Mouse (Mus musculus): ENCODE results near the gene Insig1. TPM values are rescaled to one million over a fixed set of nuclear protein-coding genes. Genes with fewer than 3 reads are reported as not detected.

Insig1 gene
- total RNA-seq, 2 experiments from 2014 or later: 9.2 to 9.8 TPM

DNA sequence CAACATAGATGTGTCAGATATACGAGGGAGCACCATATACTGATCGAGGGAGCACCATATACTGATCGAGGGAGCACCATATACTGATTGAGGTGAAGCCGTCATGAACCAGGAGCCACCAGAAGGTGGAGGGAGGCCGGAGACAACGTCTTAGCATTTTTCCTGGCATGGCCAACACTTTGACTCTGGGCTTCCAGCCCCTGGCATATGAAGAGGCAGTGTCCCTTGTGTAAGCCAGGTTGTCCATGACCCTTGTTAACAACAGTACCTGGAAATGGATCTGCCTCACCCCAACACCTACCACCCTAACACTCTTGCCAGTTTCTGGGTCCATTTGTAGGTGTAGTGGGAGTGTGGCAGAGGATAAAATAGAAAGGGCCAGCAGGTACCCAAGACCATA lies 23.7 kb downstream of the Insig1 start:
- TF ChIP-seq CTCF (IDR thresholded peaks at IDR 0.05): no peak
- DNase-seq: no peak
- intact Hi-C loops (cut with DNase I): loop anchor here (1.0 kb wide), 1 partner anchor 100 kb away; no protein-coding TSS in a partner anchor
- no peak overlapping the region for H3K4me3 ChIP-seq
- no peak overlapping the region for H3K27ac ChIP-seq

DNA sequence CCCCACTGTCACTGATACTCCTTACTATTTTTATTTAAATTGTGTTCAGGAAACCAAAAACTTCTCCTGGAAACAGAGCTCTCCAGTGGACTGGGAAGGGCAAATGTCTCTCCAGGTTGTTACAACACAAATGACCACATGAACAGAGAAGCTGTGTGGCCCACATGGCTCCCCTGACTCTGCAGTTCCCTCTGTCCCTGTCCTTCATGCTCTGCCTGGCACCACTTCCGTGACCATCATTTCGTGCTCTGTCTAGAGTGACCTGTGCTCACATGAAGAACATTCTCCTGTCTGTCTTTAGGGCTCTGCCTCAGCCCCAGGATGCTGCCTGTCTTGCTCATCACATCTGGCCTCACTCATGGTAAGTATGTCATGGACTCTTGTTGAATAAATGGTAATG lies 24.5 kb downstream of the Insig1 start:
- intact Hi-C loops (cut with DNase I): no loop called here

DNA sequence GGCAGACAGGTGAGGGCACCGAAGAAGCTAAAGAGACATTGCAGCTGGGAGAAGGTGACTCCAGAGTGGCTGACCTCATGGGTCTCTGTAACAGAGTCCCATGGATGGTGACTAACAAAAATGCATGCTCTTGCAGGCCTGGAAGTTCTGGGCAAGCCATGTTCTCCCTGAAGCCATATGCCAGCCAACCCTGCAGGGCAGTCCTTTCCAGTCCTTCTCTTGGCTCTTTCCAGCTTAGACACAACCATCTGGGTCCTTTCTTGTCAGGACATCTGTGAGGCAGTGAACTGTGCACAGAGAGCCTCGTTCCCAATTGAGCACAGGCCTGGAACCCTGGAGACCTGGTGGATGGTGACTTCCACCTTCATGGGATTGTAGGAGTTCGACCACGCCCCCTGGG lies 35.8 kb downstream of the Insig1 start:
- intact Hi-C loops (cut with DNase I): no loop called here
- Histone ChIP-seq H3K4me3 (no peak overlapping the region), H3K27ac (no peak overlapping the region)
- no peak for DNase-seq
- TF ChIP-seq CTCF (IDR thresholded peaks at IDR 0.05): no peak

More for the DNA sequence above, 24.5 kb downstream of the Insig1 start:
- Histone ChIP-seq H3K4me3 (no peak overlapping the region), H3K27ac (no peak overlapping the region)
- no peak for TF ChIP-seq CTCF (IDR thresholded peaks at IDR 0.05)
- no peak for DNase-seq

DNA sequence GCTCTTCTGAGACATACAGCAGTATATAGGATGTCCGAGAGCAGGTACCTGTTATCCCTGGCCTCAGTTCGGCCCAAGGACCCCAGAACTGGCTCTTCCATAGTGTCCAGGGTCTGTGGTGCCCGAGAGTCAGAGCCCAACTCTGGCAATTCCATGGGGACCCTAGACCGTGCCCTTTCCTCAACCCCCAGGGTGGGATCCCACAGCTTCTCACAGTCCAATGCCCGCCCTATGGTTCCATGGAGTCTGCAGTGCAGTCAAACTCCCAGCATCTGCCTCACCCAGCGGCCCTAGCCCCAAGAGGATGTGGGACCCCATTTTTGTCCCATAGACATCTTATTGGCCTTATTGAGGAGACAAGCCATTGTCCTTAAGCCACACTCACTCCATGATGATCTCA lies 36.8 kb downstream of the Insig1 start:
- intact Hi-C loops (cut with DNase I): no loop called here
- DNase-seq: no peak
- TF ChIP-seq CTCF (IDR thresholded peaks at IDR 0.05): no peak
- Histone ChIP-seq H3K4me3 (no peak overlapping the region), H3K27ac (no peak overlapping the region)

DNA sequence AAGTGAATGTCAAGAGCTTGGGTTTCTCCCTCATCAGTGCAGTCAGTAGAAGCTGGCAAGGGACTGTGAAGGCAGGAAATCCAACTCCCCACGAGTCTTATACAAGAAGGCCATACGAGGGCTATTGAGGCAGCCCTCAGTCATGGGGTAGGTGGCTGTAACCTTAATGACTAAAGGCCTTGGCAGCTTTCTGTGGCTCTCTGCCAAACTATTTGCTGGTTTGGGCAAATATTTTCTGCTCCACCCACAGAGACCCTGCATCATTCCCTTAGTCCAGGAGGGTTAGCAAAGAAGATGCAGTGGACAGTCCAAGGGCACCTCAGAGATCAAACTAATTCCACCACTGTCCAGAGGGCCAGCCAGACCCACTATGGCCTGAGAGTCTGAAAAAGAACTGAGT lies 39.7 kb downstream of the Insig1 start:
- Histone ChIP-seq H3K27ac (no peak overlapping the region), H3K4me3 (no peak overlapping the region)
- TF ChIP-seq CTCF (IDR thresholded peaks at IDR 0.05): no peak
- no peak for DNase-seq
- intact Hi-C loops (cut with DNase I): no loop called here

DNA sequence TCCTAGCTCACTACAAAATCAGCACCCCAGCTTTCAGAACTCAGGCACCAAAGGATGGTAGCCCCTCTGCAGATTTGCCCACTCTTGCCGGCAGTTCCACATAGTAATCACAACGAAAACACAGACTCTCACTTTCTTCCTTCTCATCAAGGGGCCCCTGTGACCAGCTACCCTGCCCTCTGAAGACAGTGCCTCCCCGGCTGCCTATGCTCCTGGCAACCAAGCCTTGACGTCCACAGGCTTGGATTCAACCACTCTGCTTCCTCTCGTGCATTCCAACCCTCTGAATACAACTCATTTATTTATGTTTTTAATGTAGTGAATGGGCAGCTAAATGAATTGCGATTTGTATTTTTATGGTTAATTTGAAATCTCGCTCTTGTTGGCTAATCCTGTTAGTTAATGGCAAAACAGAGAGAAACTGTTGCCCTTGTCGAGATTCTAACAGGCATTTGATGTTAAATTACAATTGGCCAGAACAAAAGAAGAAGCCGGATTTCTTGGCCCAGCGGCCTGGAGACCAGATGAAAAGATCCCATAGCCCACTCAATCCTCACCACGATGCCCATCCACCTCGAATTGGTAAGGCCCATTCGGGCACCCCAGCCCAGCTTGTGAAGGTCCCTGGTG lies 46.2 kb downstream of the Insig1 start:
- no peak overlapping the region for H3K4me3 ChIP-seq
- intact Hi-C loops (cut with DNase I): no loop called here
- no peak for TF ChIP-seq CTCF (IDR thresholded peaks at IDR 0.05)
- H3K27ac ChIP-seq: no peak overlapping the region
- no peak for DNase-seq

DNA sequence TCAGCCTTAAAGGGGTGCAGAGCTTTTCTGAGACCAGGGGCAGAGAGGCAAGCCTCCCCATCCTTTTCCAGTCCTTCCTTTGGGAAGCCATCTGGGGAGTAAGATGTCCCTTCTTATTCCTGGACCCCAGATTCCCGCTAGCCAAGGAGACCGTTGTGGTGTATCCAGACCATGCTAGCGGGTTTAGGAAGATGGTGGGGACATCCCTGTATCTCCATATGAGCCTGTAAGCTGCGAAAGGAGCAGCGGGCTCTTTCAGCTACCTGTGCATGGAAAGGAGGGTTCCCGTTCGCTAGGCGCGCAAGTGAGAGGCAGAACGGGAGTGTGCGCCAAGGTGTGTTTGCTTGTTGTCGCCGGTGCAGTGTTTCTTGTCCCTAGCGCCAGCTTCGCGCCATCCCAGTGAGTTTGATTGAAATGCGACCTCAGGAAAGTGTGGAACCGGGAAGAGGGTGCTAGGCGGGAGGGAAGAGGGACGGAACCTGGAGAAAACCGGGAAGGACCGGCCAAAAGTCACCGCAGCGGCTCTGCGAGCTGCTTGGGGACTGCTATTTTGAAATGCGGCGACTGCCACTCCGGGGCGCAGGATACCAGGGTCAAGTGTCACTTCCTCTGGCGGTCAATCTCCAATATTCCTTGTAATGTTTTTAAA lies 46.8 kb downstream of the Insig1 start:
- Histone ChIP-seq H3K27ac (no peak overlapping the region), H3K4me3 (peak overlapping the region; percentile 61)
- DNase-seq: no peak
- no peak for TF ChIP-seq CTCF (IDR thresholded peaks at IDR 0.05)
- intact Hi-C loops (cut with DNase I): no loop called here

DNA sequence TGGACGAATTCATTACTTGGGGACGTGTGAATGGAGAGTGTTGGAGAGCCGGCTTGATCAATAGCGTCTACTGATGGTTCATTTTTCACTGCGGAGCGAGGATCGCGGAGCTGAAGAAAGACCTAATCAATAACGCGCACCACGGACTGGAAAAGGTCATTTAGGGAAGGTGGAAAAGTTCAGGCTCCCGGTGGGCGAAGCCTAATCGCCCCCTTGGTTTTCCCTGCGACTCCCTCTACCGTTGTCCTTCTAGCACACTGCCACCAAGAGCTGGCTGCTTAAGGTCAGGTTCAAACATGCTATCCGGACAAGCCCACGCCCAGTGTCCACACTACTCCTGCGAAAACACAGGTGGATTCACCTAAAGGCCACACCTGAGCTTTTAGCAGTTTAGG lies 47.4 kb downstream of the Insig1 start:
- Histone ChIP-seq H3K27ac (no peak overlapping the region), H3K4me3 (peak overlapping the region; percentile 61)
- DNase-seq: no peak
- TF ChIP-seq CTCF (IDR thresholded peaks at IDR 0.05): no peak
- intact Hi-C loops (cut with DNase I): no loop called here

DNA sequence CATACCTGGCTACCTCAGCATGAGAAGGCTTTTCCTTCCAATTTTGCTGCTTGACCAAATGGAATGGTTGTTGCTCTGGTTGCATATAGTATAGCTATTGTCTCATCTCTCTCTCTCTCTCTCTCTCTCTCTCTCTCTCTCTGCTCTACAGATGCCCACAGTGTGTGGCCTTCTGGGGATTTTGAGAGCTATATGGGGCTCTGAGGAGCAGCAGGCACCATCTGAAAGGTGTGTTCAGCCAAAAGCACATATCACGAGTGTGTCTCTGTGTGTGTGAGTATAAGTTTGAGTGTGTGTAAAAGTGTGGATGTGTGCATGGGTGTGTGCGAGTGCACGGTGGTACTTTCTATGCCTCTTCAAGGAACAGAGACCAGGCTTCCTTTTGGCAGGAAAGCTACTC lies 48.4 kb downstream of the Insig1 start:
- TF ChIP-seq CTCF (IDR thresholded peaks at IDR 0.05): no peak
- H3K27ac ChIP-seq: no peak overlapping the region
- no peak for DNase-seq
- H3K4me3 ChIP-seq: no peak overlapping the region
- intact Hi-C loops (cut with DNase I): no loop called here

DNA sequence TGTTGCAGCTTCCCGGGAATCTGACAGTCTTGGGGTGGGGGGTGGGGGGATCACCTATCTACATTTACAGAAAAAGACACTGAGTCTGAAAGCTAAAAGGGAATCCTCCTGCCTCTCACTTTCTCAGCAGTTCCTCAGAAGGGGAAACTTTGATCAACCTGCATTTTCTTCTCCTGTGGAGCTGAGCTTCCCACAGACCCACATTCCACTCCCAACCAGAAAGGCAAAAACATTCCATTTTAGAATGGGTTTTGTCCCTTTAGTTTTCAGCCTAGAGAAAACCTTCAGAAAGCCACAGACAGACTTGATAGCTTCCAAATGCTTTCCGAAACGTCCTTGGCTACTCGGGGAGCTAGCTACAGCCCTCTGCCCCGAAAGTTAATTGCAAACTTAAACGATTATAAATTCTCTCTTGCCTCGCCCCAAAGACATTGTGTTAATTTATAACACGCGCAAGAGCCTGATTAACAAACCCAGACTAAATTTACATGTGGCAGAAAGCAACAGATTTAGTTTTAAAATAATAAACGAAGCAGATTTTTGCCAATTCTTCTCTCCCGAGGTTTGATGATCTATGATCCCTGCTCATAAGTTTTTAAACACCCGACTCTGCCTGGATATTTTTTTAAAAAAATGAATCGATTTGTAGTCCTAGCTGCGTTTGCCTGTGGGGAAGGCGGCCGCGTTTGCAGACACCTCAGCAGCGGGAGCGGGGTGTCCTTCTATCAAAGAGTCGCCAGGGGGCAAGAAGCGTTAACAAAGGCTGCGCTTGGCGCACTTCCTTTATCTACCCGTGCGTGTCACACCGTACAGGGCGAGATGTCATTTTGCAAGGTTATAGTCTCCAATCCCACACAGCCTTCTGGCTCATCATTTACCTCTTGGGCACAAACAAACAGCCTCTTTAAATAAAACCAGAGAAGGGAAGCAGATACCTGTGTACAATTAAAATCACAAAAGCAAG lies 51.6 kb downstream of the Insig1 start:
- peak; percentile 56 for DNase-seq
- Histone ChIP-seq H3K27ac (no peak overlapping the region), H3K4me3 (peak overlapping the region; percentile 2; the same call in 1 of the 2 replicates)
- TF ChIP-seq CTCF (IDR thresholded peaks at IDR 0.05): peak; percentile 64
- intact Hi-C loops (cut with DNase I): loop anchor here (5.0 kb wide), 1 partner anchor 45 kb away; the partner anchor contains the start of gene En2

DNA sequence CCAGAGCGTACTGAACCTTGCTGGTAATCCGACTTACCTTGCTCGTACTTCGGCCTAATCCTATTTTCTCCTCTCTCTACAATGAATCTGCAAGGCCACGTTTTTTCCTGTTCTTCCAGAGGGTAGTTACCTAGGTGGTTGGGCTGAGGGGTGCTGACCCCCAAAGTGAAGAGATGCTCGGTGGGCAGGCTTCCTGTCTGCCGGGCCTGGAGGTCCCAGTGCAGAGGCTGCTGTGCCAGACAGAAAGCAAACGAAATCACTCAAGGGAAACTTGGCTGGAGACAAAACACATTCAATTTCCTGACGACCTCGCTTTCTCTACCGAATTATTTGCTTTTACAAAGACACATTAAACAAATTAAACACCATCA lies 52.3 kb downstream of the Insig1 start:
- Histone ChIP-seq H3K4me3 (peak overlapping the region; percentile 2; the same call in 1 of the 2 replicates), H3K27ac (no peak overlapping the region)
- TF ChIP-seq CTCF (IDR thresholded peaks at IDR 0.05): no peak
- intact Hi-C loops (cut with DNase I): loop anchor here (5.0 kb wide), 1 partner anchor 44 kb away; the partner anchor contains the start of gene En2
- DNase-seq: no peak

DNA sequence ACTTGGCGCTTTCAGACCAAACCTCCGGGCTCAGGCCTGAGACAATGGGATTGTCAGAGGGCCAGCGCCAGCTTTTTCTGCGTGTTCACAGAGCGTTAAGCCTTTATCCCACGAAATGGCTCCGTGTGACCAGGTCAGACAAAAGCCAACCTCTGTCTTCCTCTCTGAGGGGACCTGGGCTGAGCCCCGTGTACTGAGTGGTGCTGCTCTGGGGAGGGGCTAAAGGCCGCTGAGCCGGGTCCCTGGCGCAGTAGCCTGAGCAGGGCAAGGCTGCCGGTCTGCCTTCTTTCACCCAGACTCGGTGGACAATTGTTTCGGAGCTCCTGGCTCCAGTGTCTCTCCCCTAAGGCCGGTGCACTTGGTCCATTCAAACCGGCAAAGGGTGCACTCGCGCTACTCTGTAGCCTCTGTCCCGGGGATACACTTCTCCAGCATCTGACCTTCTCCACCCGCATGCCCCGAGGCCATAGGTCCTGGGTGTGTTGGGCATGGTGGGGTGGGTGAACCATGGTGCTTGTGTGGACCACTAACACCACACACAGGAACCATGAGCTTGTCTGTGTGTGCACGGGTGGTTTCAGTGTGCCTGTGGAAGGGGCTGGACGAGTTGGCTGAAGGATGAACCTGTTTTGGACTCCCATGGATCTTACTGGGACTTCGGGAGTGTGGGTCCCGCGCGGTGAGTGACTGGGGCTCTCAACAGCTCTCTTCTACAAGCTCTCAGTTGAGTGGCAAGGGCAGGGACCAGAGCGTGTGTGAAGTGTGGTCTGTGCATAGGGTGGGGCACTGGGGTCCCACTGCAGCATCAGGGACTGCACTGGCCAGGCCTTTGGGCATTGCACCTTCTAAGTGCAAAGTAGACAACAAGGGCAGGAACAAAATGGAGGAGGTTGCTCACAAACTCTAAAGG lies 53.4 kb downstream of the Insig1 start:
- no peak overlapping the region for H3K4me3 ChIP-seq
- DNase-seq: no peak
- TF ChIP-seq CTCF (IDR thresholded peaks at IDR 0.05): no peak
- no peak overlapping the region for H3K27ac ChIP-seq
- intact Hi-C loops (cut with DNase I): loop anchor here (5.0 kb wide), 1 partner anchor 43 kb away; the partner anchor contains the start of gene En2

Other genes with a start within 250 kb of the Insig1 start
- not detected for gene Htr5a, start 229.2 kb upstream of the Insig1 start, total RNA-seq (2021)
- under 1 TPM; 0.36 to 0.54 TPM for gene En2, start 94.3 kb downstream of the Insig1 start, total RNA-seq (2021)
- gene Cnpy1, start 174.4 kb downstream of the Insig1 start, total RNA-seq (2021): not detected
- 10 to 100 TPM; 42.6 to 43.1 TPM for gene Rbm33, start 245.8 kb downstream of the Insig1 start, total RNA-seq (2021)

All from gastrocnemius, adult 2 months (tissue).